Mouse (Mus musculus) kidney, postnatal 14 days (tissue): ENCODE measurements at regions not wholly inside any gene's neighbourhood (a gene's known extent, or its start where the extent isn't known, plus 50 kb on each side); places are given as distances from the start of the nearest gene placed in this dataset.

Source experiments
- DNase-seq: peaks from one replicate; pipeline ENCODE4 v3.0.0; 2022; ENCODE audit warnings: mixed read lengths

DNA sequence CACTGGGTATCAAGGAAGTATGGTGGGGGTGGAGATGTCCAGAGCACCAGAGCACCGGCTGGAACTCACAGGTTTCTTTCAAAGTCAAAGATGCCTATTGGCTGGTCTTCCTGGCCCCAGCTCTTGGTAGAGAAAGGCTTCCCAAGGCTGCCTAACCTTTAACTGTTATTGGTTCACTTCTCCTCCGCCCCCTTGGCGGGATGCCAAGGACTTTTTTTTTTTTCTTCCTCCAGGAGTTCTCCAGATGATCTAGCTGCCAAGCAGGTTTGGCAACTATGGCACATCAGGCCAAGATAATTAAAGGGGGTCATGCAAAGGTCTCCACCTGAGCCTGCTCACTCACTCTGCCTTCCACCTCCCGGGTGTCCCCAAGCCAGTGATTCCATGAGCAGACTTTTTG is 67.5 kb downstream of the Sc5d start:
- DNase-seq: peak; percentile 90

- no peak for DNase-seq
Observed at GRCm38 (mm10) chr9:42196110-42196509, 67.9 kb downstream of the Sc5d start.

- DNase-seq: peak; percentile 58
Observed at GRCm38 (mm10) chr9:42195651-42196050, 68.4 kb downstream of the Sc5d start.

- no peak for DNase-seq
Observed at GRCm38 (mm10) chr9:42194939-42195338, 69.1 kb downstream of the Sc5d start.

- no peak for DNase-seq
Observed at GRCm38 (mm10) chr9:42194176-42194575, 69.9 kb downstream of the Sc5d start.

DNA sequence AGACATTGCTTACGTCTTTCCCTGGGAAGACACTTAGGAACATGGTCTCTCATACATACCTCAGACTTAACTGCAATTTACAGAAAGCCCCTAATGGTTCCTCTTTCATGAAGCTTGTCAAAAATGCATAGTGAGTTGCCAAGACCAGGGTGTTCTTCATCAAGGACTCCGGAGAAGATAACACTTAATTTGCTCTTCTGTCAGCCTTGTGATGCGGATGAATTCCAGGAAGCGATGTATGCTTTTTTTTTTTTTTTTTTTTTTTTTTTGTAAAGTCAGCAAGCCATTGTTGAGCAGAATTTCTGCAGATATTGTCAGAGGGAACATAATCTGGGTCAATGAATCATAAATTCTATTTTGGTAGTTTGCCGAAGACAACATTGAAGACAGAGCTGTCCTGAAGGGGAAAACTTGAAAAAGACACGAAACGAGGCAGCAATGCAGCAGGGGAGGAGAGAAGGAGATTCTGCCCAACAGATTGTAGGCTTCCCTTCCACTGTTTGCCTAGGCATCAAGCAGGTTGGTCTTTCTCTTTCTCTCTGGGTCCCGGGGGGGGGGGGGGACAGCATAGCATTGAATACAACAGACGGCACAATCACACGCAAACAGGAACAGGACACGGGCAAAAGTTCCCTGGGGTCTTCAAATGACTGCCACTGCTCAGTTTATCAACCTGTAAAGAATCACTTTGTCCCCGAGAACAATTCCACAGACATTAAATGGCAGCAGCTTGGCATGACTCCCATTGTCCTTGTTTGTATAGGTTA is 69.1 kb upstream of the Sorl1 start:
- DNase-seq: no peak

GRCm38 (mm10) chr9:42187371-42188228 is 63.5 kb upstream of the Sorl1 start:
- peak; percentile 48 for DNase-seq

- DNase-seq: no peak
Observed at GRCm38 (mm10) chr9:42184104-42184635, 60.1 kb upstream of the Sorl1 start.

DNA sequence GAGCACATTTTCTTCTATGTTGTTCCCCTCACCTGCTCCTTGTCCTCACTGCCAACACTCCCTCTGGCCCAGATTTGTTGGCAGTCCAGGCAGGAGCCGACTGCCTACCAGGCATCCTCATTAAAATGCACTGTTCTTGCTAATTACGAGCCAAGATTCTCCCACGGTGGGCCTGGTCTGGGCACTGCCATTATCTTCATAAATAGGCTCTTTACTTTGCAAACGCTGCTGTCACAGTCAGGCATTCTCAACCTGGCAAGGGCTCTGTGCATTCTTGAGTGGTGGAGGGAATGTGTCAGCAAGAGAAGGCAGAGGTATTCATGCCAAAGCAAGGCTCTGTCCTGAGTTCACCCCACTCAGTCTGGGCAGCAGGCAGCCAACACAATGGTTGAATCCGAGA is 59.4 kb upstream of the Sorl1 start:
- DNase-seq: peak; percentile 58

DNA sequence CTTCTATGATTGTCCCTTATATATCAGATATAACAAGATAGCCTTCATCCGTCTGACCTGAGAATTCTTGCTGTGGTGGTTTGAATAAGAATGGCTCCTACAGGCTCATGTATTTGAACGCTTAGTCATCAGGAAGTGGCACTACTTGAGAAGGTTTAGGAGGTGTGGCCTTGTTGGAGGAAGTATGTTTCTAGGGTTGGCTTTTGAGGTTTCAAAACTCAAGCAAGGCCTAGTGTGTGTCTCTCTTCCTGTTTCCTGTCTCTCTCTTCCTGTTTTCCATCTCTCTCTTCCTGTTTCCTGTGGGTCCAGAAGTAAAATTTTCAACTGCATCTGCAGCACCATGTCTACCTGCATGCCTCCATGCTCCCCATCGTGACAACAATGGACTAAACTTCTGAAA is 58.3 kb upstream of the Sorl1 start:
- no peak for DNase-seq

- DNase-seq: peak; percentile 27
Observed at GRCm38 (mm10) chr9:42180152-42180551, 56.1 kb upstream of the Sorl1 start.

DNA sequence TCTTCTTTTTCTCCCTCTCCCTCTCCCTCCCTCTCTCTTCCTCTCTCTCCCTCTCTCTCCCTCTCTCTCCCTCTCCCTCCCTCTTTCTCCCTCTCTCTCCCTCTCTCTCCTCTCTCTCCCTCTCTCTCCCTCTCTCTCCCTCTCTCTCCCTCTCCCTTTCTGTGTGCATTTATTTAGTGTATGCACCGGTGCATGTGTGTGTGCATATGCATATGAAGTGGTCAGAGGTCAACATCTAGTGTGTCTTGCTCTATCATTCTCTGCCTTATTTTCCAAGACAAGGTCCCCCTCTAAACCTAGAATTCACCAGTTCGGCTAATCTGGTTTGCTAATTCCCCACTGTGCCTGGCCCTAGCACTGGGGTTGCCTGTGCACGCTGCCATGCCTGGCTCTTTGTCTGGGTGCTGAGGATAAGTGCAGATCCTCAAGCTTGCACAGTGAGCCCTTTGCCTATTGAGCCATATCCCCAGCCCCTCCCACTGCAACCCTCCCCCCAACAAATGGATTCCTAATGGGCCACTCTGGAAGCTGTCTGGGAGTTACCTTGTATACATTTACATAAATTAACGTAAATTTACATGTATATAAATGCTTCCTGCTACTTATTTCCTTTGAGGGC is 54.8 kb upstream of the Sorl1 start:
- peak; percentile 11 for DNase-seq

DNA sequence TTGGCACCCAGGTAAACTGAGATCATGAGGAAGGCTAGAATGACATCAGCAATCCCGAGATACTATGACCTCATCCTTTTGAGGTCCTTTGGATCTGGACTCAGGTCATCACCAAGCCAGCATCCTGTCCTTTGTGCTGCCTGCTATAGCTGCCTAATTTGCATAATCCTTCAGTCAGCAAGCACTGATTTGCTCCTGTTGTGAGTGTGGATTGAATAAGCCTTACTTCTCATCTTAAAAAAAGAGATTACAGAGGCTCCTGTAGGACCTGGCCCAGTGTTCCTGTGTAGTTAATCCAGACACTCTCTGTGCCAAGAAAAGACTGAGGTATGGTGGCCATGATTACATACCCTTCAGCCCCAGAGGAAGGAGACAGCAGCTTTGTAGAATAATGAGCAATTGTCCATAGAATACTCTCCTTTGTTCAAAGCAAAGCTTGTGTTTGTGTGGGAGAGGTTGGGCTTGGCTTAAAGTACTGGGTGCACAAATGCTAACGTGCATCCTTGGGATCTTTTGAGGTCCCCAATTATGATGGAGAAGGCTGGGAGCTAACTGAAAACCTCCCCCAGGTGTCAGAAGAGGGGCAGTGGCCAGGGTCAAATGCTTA is 50.4 kb upstream of the Sorl1 start:
- no peak for DNase-seq
